Mouse (Mus musculus): ENCODE results near the gene Hecw1. TPM values are rescaled to one million over a fixed set of nuclear protein-coding genes. Genes with fewer than 3 reads are reported as not detected.
"Not testable (repeated sequence)": the region's sequence is repeated elsewhere in the genome, so short reads cannot be mapped to it uniquely, and the experiment has no call there.

Hecw1 gene
- polyA plus RNA-seq, 1 experiment = 34.2 TPM

DNA sequence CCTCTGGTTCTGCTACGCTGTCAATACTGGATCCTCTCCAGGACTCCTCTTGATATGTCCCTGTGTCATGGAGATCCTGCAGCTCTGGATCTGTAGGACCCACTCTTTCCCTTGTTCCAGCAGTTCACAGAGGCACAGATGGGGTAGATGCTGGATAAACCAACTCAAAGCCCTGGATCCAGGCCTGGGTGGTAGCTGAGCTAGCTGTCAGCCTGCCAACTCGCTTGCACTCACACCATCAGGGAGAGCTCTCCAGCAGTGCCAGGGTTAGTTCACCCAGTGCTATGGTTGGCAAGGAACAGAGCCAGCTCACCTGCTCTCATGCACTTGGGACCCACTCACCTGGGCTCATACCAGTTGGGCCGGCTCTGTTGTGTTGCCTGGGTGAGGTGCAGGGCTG lies 157.5 kb downstream of the Hecw1 start:
- peak; percentile 16 for DNase-seq (ENCODE audit: low read depth)
- TF ChIP-seq POLR2A (IDR thresholded peaks at IDR 0.05; ENCODE audit: borderline replicate concordance, extremely low read depth, insufficient read depth, insufficient read length, poor library complexity, severe bottlenecking) (no peak), CTCF (IDR thresholded peaks at IDR 0.05; ENCODE audit: borderline replicate concordance, extremely low read depth, insufficient read depth, insufficient read length) (no peak)

DNA sequence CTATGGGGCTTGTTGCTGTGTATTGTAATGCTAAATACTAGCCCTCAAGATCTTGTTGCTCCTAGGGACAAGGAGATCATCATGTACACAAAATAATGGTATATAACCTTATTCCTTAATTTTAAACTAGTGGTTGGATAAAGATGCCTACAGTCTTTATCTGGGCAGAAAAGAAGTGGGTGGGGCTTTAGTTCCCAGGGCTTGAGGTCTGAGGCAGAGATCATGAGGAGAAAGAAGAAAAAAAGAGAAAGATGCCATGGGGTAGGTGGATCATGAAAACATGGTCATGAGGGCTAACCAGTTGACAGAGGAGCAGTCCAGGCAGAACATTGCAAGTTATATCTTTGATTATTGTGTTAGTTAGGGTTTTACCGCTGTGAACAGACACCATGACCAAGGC lies 195.8 kb downstream of the Hecw1 start:
- TF ChIP-seq CTCF (IDR thresholded peaks at IDR 0.05; ENCODE audit: borderline replicate concordance, extremely low read depth, insufficient read depth, insufficient read length) (no peak), POLR2A (IDR thresholded peaks at IDR 0.05; ENCODE audit: borderline replicate concordance, extremely low read depth, insufficient read depth, insufficient read length, poor library complexity, severe bottlenecking) (no peak)

DNA sequence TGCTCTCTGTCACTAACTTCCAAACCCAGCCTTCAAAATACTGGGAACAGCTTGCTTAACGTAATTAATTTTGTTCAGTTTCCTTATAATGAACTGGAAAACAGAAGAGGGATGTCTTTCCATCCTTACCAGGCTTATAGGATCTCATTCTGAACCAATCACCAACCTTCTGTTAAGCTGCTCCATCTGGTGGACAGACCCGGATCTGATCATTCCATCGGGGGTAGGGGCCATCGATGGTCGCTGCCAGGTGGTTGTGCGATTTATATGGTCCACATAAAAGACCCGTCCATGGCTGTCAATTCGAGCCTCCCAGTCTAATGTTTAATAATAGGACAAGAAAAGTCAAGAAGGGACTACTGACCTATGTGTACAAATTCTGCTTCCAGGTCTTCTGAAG lies 216.4 kb downstream of the Hecw1 start:
- peak; percentile 4 for DNase-seq (ENCODE audit: low read depth)
- TF ChIP-seq CTCF (IDR thresholded peaks at IDR 0.05; ENCODE audit: borderline replicate concordance, extremely low read depth, insufficient read depth, insufficient read length) (peak; percentile 24; the same call in 1 of the 2 replicates), POLR2A (IDR thresholded peaks at IDR 0.05; ENCODE audit: borderline replicate concordance, extremely low read depth, insufficient read depth, insufficient read length, poor library complexity, severe bottlenecking) (no peak)

More for the DNA sequence above, 195.8 kb downstream of the Hecw1 start:
- no peak for DNase-seq (ENCODE audit: low read depth)

GRCm38 (mm10) chr13:14304103-14304502 lies 218.9 kb downstream of the Hecw1 start:
- DNase-seq (ENCODE audit: low read depth) = no peak
- TF ChIP-seq CTCF (IDR thresholded peaks at IDR 0.05; ENCODE audit: borderline replicate concordance, extremely low read depth, insufficient read depth, insufficient read length) = no peak
- TF ChIP-seq POLR2A (IDR thresholded peaks at IDR 0.05; ENCODE audit: borderline replicate concordance, extremely low read depth, insufficient read depth, insufficient read length, poor library complexity, severe bottlenecking) = no peak

DNA sequence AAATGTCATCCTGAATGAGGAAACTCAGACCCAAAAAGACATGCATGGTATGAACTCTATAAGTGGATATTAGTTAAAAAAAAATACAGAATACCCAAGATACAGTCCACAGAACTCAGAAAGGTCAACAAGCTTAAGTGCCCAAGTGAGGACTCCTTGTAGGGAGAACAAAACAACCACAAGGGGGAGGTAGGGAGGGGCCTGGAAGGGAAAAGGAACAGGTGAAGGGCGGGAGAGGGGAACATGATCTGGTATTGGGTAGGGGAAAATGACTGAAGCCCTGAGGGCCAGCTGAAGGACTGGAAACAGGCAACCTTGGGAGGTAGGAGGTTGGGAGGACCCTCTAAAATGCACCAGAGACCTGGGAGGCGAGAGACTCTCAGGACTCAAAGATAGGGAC lies 220.1 kb downstream of the Hecw1 start:
- TF ChIP-seq CTCF (IDR thresholded peaks at IDR 0.05; ENCODE audit: borderline replicate concordance, extremely low read depth, insufficient read depth, insufficient read length) (no peak), POLR2A (IDR thresholded peaks at IDR 0.05; ENCODE audit: borderline replicate concordance, extremely low read depth, insufficient read depth, insufficient read length, poor library complexity, severe bottlenecking) (no peak)
- DNase-seq (ENCODE audit: low read depth) = no peak

DNA sequence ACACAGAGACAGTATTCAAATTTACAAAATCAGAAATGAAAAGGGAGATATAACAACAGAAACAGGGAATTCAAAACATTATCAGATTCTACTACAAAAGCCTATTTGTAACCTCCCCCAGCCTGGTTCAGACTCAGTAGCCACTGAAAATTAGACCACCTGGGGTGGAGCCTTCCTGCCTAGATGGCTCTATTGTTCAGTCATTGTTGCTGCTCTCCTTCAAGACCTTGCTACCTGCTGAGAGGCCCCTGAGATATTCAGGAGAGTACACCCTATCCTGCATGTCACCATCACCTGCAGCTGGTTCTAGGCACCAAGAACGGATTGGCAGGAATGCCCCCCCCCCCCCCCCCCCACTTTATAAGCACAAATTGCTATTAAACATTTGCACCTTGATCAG lies 233.0 kb downstream of the Hecw1 start:
- no peak for DNase-seq (ENCODE audit: low read depth)
- TF ChIP-seq POLR2A (IDR thresholded peaks at IDR 0.05; ENCODE audit: borderline replicate concordance, extremely low read depth, insufficient read depth, insufficient read length, poor library complexity, severe bottlenecking) = no peak
- TF ChIP-seq CTCF (IDR thresholded peaks at IDR 0.05; ENCODE audit: borderline replicate concordance, extremely low read depth, insufficient read depth, insufficient read length) = no peak

- no peak for DNase-seq (ENCODE audit: low read depth)
- TF ChIP-seq POLR2A (IDR thresholded peaks at IDR 0.05; ENCODE audit: borderline replicate concordance, extremely low read depth, insufficient read depth, insufficient read length, poor library complexity, severe bottlenecking) (no peak), CTCF (IDR thresholded peaks at IDR 0.05; ENCODE audit: borderline replicate concordance, extremely low read depth, insufficient read depth, insufficient read length) (no peak)
Measured at GRCm38 (mm10) chr13:14271476-14271875, 251.6 kb downstream of the Hecw1 start.

- not testable (repeated sequence) for DNase-seq (ENCODE audit: low read depth)
Measured at GRCm38 (mm10) chr13:14260939-14261338, 262.1 kb downstream of the Hecw1 start.

DNA sequence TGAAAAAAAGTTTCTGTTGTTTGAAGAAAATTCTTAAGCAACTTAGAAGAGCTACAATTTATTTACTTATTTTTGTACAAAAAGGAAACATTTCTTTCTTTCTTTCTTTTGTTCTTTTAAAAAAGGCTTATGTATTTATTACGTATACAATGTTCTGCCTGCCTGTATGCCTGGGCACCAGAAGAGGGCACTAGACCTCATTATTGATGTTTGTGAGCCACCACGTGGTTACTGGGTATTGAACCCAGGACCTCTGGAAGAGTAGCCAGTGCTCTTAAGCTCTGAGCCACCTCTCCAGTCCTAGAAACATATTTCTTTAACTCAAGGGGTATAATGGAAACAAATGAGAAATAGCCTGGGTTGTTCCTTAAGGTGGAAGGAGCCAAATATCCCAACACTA lies 277.1 kb downstream of the Hecw1 start:
- TF ChIP-seq POLR2A (IDR thresholded peaks at IDR 0.05; ENCODE audit: borderline replicate concordance, extremely low read depth, insufficient read depth, insufficient read length, poor library complexity, severe bottlenecking) = no peak
- peak; percentile 4; the same call in 1 of the 2 replicates for TF ChIP-seq CTCF (IDR thresholded peaks at IDR 0.05; ENCODE audit: borderline replicate concordance, extremely low read depth, insufficient read depth, insufficient read length)
- no peak for DNase-seq (ENCODE audit: low read depth)

DNA sequence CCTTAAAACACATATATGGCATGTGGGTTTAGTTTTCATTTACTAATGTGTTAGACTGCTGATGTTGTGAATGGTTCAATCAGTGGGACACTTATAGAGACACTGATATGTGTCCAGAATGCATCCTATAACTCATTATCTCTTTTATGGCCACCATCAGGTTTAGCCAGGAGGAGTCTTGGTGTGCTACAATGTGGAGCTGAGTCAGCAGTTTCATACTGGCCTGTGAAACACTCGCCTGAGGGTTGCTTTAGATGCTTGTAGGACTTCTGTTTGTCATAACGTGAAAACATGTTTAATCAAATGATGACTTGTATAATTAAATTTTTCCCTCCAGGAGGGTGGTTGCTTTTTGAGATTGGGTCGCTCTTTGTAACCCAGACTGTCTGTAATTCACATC lies 343.4 kb downstream of the Hecw1 start:
- no peak for DNase-seq (ENCODE audit: low read depth)
- no peak for TF ChIP-seq POLR2A (IDR thresholded peaks at IDR 0.05; ENCODE audit: borderline replicate concordance, extremely low read depth, insufficient read depth, insufficient read length, poor library complexity, severe bottlenecking)
- no peak for TF ChIP-seq CTCF (IDR thresholded peaks at IDR 0.05; ENCODE audit: borderline replicate concordance, extremely low read depth, insufficient read depth, insufficient read length)

- peak; percentile 35 for DNase-seq (ENCODE audit: low read depth)
- no peak for TF ChIP-seq CTCF (IDR thresholded peaks at IDR 0.05; ENCODE audit: borderline replicate concordance, extremely low read depth, insufficient read depth, insufficient read length)
- TF ChIP-seq POLR2A (IDR thresholded peaks at IDR 0.05; ENCODE audit: borderline replicate concordance, extremely low read depth, insufficient read depth, insufficient read length, poor library complexity, severe bottlenecking) = no peak
Measured at GRCm38 (mm10) chr13:14177989-14178388, 345.0 kb downstream of the Hecw1 start.

Other genes starting within 250 kb of the Hecw1 start
- 29.5 and 30.6 TPM in 2 replicates for gene Mrpl32, start 89.9 kb upstream of the Hecw1 start, polyA plus RNA-seq (2012; rRNA removed)
- gene Psma2, start 90.0 kb upstream of the Hecw1 start, polyA plus RNA-seq (2012; rRNA removed) = 81.8 and 102 TPM in 2 replicates
- gene AW209491, start 106.9 kb upstream of the Hecw1 start, polyA plus RNA-seq (2012; rRNA removed) = 16.5 and 16.8 TPM in 2 replicates

Measured in brain, embryonic 14.5 days (tissue).